Mouse (Mus musculus): ENCODE data around the gene Olfr881.

Gene Olfr881

DNA sequence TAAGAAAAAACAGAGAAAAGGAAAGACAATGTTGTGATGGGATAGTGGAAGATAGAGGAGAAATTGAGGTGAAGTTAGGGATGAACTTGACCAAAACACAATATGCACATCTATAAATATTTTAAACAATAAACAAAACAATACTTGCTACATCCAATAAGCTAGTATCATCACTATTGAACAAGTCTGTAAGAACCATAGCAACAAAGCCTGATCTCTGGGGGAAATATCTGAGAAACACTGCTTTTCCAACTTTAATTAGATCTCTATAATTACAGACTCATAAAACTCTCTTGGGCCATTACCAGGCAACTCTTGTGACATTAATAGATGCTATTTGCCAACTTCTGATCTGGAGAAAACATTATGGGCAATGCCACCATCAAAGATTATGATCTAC, at the start of gene Olfr881:
Gene Olfr881 (plus strand): TSS at position 301 of the 400 bp plus-strand sequence.
- no peak for DNase-seq (ENCODE audit: extremely low read depth, low read depth, low spot score)

DNA sequence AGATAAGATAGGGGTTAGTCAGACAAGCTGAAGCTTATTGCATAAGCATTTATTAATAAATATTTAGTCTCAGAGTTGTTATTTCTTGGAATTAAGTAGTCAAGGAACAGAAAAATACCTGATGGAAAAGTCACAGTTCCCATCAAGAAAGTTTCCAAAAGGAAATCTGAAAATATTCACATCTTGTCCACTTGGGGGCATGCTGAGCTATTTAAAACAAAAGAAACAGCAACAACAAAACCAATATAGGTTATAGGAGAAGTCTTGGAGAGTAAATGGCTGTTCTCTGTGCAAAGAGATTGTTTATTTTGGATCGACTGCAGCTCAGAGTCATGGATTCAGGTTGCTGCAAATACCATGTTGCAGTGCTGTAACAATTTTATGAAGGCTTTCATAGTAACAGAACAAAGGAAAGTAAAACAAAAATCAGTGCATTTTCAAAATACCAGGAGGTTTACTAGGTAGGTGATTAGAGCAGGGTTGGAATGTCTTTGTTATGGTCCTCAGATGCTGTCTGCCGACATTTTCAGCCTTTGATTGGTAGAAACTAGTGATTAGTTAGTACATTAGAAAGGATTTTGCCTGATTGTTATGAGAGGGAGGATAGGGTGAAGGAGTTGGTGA, 7.1 kb downstream of the Olfr881 start:
- no peak for DNase-seq (ENCODE audit: extremely low read depth, low read depth, low spot score)

DNA sequence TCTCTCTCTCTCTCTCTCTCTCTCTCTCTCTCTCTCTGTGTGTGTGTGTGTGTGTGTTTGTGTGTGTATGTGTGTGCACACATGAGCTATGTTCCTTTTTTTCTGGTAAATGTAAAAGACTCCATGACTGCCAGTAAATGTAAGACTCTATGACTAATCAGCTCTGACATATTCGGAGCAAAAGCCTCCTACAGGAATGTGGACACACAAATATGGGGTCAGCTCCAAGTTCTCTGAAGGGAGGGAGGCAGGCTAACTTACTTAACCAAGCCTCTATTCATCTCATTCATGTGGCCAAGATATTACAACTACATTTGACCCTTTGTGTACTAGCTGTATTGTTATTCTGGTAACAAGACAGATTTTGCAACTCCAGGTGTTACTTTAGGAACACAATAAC, 8.4 kb downstream of the Olfr881 start:
- DNase-seq (ENCODE audit: extremely low read depth, low read depth, low spot score) = no peak

DNA sequence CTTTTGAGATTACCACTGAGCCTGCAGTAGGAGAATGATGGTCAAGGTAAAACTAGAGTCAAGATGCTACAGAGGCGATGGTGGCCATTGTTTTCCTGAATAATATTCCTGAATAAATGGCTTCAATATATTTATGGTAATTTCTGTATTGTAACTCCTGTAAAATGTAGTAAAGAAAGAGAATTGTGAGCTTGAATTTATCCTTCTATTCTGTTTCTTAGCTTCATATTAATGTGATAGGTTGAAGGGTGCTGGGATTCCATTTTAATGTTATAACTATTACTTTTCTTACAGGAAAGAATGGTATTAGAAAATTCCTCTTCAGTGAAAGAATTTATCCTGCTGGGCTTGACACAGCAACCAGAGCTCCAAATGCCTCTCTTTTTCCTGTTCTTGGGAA, 33.9 kb downstream of the Olfr881 start, which contains the start of gene Olfr883:
Gene Olfr883 (plus strand): TSS at position 301 of the 400 bp plus-strand sequence.
- no peak for DNase-seq (ENCODE audit: extremely low read depth, low read depth, low spot score)
